Mouse (Mus musculus): ENCODE data around the gene Cga.
A peak's percentile ranks its signal among the peaks of the same experiment; 100 is the strongest.
"Not testable (repeated sequence)": the region's sequence is repeated elsewhere in the genome, so short reads cannot be mapped to it uniquely, and the experiment has no call there.

The Cga gene

DNA sequence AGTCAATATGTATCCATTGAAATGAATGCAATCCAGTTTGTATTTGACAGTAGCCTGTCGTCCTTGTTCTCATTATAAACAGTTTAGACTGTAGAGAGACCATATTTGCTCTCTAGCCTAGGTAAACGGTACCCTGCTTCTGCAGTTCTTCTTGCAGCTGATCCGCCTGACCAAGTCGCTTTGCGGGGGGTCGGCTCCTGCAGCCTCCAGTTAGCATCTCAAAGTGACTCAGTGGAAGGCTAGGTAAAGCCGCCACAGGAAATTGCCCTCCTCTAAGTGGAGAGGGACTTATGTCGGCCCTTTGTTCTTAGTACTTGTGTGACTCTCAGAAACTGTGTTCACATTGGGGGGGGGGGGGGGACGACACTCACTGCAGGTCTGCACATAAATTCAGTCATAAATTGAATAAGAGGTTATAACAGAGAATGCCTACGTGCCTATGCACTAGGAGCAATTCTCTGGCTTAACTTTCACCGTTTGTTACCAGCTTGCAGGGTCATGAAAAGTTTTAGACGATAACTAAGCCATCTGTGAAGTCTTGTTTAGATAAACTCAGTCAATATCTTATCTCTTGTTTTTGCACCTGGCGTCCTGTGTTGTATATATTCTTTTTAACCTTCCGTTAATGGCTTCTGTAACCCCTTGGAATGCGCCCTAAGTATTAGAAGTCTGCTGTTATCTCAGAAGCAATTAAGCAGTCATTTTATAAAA, 4.3 kb upstream of the Cga start:
- no peak for DNase-seq (ENCODE audit: low spot score in 2 of 2)

DNA sequence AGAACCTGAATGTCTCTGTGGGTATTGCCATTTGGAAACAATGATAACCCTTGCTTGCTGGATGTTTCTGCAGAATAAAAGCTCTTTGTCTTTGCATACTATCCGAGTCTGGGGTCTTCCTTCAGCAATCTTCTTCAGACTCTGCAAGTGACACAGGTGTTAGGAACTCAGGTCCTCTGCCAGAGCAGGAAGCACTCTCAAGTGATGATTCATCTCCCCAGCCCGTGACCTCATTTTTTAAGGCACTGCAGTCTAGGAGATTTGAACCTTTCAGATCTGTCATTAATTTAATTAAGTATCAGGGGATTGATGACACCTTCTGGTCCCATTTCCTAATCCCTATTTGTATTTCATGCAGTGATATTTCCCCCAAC, 3.8 kb upstream of the Cga start:
- no peak for DNase-seq (ENCODE audit: low spot score in 2 of 2)

DNA sequence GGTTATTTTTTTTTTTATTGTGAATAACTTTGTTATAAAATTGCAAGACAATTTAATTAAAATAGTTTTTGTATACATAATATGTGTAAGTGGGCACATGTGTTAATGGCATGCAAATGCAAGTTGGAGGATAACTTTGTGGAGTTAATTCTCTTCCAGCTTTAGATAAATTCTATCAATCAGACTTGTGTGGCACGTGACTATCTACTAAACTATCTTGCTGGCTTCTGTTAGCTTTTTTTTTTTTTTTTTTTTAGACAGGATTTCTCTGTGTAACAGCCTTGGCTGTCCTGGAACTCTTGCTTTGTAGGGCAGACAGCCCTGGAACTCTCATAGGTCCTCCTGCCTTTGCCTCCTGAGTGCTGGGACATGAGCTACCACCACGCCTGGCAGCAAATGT, 4.9 kb downstream of the Cga start:
- no peak for DNase-seq (ENCODE audit: low spot score in 2 of 2)

DNA sequence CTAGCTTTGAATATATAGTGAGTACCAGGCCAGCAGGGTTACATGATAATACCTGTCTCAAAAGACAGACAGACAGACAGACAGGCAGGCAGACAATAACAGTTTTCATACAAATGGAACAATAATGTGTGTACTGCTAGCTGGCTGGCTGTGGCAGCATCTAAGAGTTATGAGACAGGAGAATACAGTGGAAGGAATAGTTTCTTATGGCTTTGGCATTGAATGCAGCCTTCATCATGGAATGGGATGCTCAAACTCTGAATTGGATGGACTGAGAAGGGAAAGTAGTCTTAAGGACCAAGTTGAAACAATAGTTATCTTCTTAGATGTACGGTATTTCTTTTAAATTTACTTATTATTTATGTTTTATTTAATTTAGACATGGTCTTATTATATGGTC, 5.7 kb downstream of the Cga start:
- no peak for DNase-seq (ENCODE audit: low spot score in 2 of 2)

DNA sequence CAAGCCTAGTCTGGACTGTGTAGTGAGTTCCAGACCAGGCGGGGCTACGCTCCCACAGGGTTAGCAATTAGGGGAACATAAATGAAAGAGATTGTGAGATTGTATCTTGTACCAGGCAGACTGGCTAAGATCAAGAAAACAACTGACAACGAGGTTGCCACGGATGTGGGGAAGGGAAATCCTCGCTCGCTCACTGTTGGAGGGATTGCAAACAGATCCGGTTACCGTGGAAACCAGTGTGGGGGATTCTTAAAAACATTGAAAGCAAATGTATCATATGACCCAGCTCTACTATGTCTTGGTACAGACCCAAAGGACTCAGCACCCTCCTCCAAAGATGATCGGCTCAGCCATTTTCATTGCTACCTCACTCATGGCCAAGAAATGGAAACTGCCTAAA, 6.6 kb downstream of the Cga start:
- no peak for DNase-seq (ENCODE audit: low spot score in 2 of 2)

DNA sequence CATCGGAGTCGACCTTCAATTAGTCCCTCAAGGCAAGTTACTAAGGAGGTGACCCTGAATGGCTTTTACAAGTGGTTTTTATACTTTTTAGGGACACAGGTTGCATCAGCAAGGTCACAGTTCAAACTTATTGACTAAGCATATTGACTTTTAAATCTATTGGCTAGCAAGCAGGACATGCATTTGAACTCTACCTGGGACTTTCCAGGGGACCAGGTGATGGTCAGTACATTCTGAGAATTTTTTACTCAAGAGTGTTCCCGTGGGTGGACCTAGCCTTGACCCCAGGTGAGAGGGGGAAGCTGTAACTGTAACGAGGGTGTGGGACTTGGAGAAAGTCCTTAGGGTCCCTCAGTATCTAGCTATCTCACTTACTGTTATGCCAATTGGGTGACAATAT, 7.6 kb downstream of the Cga start:
- no peak for DNase-seq (ENCODE audit: low spot score in 2 of 2)

GRCm38 (mm10) chr4:34901582-34901981, 8.0 kb downstream of the Cga start:
- not testable (repeated sequence) for DNase-seq (ENCODE audit: low spot score in 2 of 2)

- DNase-seq (ENCODE audit: low spot score in 2 of 2): peak in 1 of 2 experiments; percentile 65
These were observed 11.8 kb downstream of the Cga start for GRCm38 (mm10) chr4:34905396-34905795.

GRCm38 (mm10) chr4:34906151-34906550, 12.6 kb downstream of the Cga start:
- DNase-seq (ENCODE audit: low spot score in 2 of 2): no peak

DNA sequence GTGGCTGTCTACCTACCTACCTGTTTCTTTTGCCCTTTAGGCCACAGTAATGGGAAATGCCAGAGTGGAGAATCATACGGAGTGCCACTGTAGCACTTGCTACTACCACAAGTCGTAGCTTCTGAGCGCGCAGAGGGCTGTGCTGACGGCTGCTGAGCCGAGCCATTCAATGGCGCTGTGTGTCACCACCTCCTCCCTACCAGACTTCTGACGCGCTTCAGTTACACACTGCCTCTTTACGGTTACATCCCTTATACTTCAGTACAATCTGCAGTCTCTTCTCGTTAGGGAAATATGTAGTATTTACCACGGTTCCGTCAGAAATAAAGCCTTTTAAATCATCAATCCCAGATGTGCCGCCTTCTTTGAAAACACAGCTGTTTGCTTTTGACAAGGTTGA, 13.4 kb downstream of the Cga start:
- no peak for DNase-seq (ENCODE audit: low spot score in 2 of 2)

- no peak for DNase-seq (ENCODE audit: low spot score in 2 of 2)
These were observed 14.5 kb downstream of the Cga start for GRCm38 (mm10) chr4:34908127-34908526.

- DNase-seq (ENCODE audit: low spot score in 2 of 2): no peak
These were observed 17.8 kb downstream of the Cga start for GRCm38 (mm10) chr4:34911401-34911800.

DNA sequence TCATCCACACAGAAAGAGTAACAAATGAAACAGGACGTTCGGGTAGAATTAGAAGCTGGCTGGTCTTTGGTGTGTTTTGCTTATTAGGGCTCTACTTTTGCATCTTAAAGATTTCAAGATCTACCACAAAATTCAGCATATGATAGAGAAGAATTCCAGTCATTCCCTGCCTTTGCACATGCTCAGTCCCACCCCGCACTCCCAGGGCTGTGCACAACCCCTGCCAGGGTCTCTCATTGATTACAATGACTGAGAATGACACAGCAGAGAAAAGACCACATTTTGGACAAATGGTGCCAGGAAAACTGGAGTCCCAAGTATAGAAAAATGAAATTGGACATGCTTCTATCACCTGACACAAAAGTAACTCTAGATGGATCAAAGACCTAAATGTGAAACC, 18.6 kb downstream of the Cga start:
- no peak for DNase-seq (ENCODE audit: low spot score in 2 of 2)

- no peak for DNase-seq (ENCODE audit: low spot score in 2 of 2)
These were observed 23.8 kb downstream of the Cga start for GRCm38 (mm10) chr4:34917400-34917799.

DNA sequence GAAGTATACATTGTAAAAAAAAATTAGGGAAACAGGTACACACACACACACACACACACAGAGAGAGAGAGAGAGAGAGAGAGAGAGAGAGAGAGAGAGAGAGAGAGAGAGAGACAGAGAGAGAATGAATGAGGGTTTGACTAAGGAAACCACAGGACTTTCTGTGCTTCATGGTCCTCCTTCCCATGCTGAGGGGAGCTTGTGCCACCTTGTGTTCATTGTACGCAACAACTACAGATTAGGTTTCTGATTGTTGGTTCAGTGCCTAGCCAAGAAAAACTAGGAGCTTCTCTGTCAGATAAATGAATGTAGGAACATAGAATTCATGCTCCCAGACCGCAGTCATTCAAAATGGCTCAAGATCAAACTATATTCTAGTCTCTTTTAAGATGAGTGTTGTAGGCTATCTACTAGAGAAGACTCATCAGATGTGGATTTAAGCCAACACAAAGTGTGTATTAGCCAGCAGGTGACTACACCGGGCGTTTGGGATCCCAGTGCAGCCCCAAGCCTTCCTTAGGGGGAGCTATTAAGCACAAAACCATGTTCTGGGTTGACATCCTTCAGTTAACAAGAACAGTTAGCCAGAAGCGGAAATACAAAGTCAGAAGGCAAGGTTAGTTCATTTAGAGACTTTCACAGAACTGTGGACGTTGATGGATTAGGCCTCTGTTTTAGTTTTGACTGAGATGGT, 28.7 kb downstream of the Cga start:
- peak in 1 of 2 experiments; percentile 37 for DNase-seq (ENCODE audit: low spot score in 2 of 2)

DNA sequence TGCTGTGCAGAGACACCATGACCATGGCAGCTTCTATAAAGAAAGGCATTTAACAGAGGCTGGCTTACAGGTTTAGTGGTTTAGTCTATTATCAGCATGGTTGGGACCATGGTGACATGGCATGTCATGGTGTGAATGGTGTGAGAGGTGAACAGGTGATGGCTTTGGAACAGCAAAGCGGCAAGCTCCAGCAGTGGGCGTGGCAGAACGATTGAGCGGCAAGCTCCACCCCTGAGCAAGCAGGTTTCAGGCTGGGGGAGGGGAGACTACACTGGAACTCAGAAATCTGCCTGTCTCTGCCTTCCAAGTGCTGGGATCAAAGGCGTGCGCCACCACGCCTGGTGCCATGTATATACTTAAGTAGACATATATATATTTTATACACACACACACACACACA, 34.8 kb downstream of the Cga start:
- not testable (repeated sequence) for DNase-seq (ENCODE audit: low spot score in 2 of 2)

- no peak for DNase-seq (ENCODE audit: low spot score in 2 of 2)
These were observed 47.5 kb downstream of the Cga start for GRCm38 (mm10) chr4:34941046-34941445.

- no peak for DNase-seq (ENCODE audit: low spot score in 2 of 2)
These were observed 53.6 kb downstream of the Cga start for GRCm38 (mm10) chr4:34947181-34947580.

- DNase-seq (ENCODE audit: low spot score in 2 of 2): no peak
These were observed 60.1 kb downstream of the Cga start for GRCm38 (mm10) chr4:34953716-34954115.

Measured in spleen, postnatal 10 days (tissue).